Mouse (Mus musculus) G1E (cell line): Measurements from ENCODE around the gene Gabrb2. TPM values are rescaled to one million over a fixed set of nuclear protein-coding genes. Genes with fewer than 3 reads are reported as not detected.

Experiments
- ATAC-seq: 2 replicates; pipeline ENCODE4 v1.8.0; 2016; ENCODE audit warnings: mild to moderate bottlenecking; ENCODE audit not compliant: insufficient number of reproducible peaks, poor library complexity, low FRiP score, severe bottlenecking; ENCODE audit errors: extremely low read depth
- DNase-seq: peaks from one replicate; pipeline ENCODE4 v3.0.0; 2012; ENCODE audit warnings: low spot score
- H3K27me3 ChIP-seq: 2 replicates; pipeline ENCODE4 v1.6.1; 2012; ENCODE audit warnings: mild to moderate bottlenecking, low read length, inconsistent platforms; ENCODE audit not compliant: insufficient read depth
- H3K36me3 ChIP-seq: replicated peaks from 2 replicates; pipeline ENCODE3; 2012; ENCODE audit warnings: mild to moderate bottlenecking, inconsistent platforms
- H3K4me1 ChIP-seq: 2 replicates; pipeline ENCODE4 v1.6.1; 2012; ENCODE audit warnings: low read depth, low read length, inconsistent platforms, mixed read lengths; ENCODE audit not compliant: insufficient read depth
- H3K4me3 ChIP-seq: 2 replicates; pipeline ENCODE4 v1.5.1; 2012; ENCODE audit warnings: low read depth, mild to moderate bottlenecking, inconsistent platforms, low read length, moderate library complexity, mixed read lengths
- H3K9me3 ChIP-seq: replicated peaks from 2 replicates; pipeline ENCODE4 v1.6.1; 2012; ENCODE audit warnings: inconsistent platforms
- CTCF ChIP-seq: IDR thresholded peaks from 2 replicates; pipeline ENCODE4 v1.5.1; 2012; ENCODE audit warnings: low read depth, low read length, inconsistent platforms, mixed read lengths
- GATA1 ChIP-seq: IDR thresholded peaks from 2 replicates; pipeline ENCODE4 v1.6.1; 2012; ENCODE audit warnings: borderline replicate concordance, low read length, inconsistent platforms, mixed read lengths
- GATA2 ChIP-seq: IDR thresholded peaks from 2 replicates; pipeline ENCODE4 v1.6.1; 2012; ENCODE audit warnings: low read depth, low read length, inconsistent platforms, borderline replicate concordance
- POLR2AphosphoS5 ChIP-seq: IDR thresholded peaks from 2 replicates; pipeline ENCODE4 v1.6.1; 2012; ENCODE audit warnings: low read depth, low read length, inconsistent platforms; ENCODE audit not compliant: insufficient replicate concordance
- TAL1 ChIP-seq: conservative IDR thresholded peaks from 2 replicates; pipeline ENCODE4 v1.6.1; 2012; ENCODE audit warnings: low read depth, low read length, inconsistent platforms, mixed read lengths
- polyA plus RNA-seq: library from polyadenylated mRNA; stranded (reverse); fragments of >175 nt; gene quantifications from 2 replicates; pipeline ENCODE4 v1.2.3, GENCODE M21; 2012
- total RNA-seq, 2 experiments: library from RNA; stranded (forward) in 1 of 2; stranded (reverse) in 1 of 2; fragments of 200-1000 nt in 1 of 2; fragments of >200 nt in 1 of 2; fragmentation: Nextera tagmentation in 1 of 2; gene quantifications; 2 replicates each; pipeline ENCODE4 v1.2.3; 2014 to 2017

The Gabrb2 gene
- total and polyA plus RNA-seq, 3 experiments: 0.05 TPM; not detected in 2

DNA sequence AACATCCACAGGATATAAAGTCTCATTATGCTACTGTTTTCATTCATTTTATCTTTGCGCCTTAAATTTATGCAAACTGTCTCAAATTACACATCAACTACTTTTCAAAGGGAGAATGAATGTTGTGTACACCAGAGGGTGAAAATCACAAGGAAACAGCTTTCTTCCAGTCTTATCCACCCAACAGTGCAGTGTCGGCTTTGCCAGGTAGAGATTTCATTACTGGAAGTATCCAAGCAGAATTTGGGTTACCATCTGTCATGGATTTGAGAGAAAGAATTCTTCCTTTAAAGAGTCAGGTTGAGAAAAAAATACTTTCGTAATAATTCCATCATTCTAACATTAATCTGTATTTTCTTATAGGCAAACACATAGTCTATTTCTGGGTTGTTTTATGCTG lies 48.8 kb downstream of the Gabrb2 start:
- Histone ChIP-seq H3K4me3 (no peak overlapping the region), H3K27me3 (no peaks in the 10 kb centered on the region), H3K4me1 (no peaks in the 10 kb centered on the region), H3K36me3 (no peaks in the 10 kb centered on the region), H3K9me3 (no peaks in the 10 kb centered on the region)
- TF ChIP-seq CTCF (no peak), GATA2 (no peak), POLR2AphosphoS5 (no peak), GATA1 (no peak), TAL1 (no peak)
- ATAC-seq (no peak), DNase-seq (no peak)

DNA sequence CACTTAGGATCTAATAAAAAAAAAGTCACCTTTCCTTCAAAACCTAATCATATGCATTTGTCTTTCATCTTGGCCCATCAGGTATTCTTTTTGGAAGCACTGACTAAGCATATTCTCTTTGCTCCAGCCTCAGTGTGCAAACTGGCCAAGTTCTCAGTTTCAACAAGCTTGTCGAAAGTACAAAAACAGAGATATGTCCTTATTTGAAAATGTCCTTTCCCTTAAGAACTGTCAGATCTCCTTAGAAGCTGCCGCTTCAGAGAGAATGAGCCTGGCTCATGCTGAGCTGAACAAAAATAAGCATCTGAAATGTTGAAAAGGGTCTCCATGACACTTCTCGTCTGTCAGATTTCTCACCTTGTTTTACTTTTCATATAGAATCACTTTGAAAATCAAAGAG lies 55.0 kb downstream of the Gabrb2 start:
- no peak for ATAC-seq
- no peaks in the 10 kb centered on the region for H3K4me1 ChIP-seq
- H3K27me3 ChIP-seq: no peaks in the 10 kb centered on the region
- H3K4me3 ChIP-seq: no peak overlapping the region
- no peaks in the 10 kb centered on the region for H3K36me3 ChIP-seq
- no peak for DNase-seq
- no peaks in the 10 kb centered on the region for H3K9me3 ChIP-seq
- TF ChIP-seq GATA2: no peak

DNA sequence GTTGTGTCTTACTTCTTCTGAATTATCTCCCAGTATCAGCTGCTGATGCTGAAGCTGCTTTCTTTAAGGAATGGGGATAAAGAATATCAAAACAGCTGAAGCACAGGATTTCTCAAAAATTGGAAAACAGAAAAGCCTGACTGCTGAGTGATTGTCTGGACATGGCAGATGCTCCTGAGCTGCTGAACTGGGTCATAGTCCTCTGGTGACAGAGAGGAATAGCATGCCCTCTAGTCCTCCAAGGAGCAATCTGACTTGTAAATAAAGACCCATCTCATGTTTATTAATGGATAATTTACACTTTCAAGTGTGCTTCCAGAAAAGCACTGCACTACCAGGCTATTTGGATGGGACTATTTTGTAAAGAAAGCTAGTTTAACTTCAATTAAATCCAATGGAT lies 68.1 kb downstream of the Gabrb2 start:
- DNase-seq (no peak), ATAC-seq (no peak)
- no peak for TF ChIP-seq CTCF
- no peak for TF ChIP-seq POLR2AphosphoS5
- TF ChIP-seq GATA2: no peak
- no peak for TF ChIP-seq TAL1
- TF ChIP-seq GATA1: no peak

DNA sequence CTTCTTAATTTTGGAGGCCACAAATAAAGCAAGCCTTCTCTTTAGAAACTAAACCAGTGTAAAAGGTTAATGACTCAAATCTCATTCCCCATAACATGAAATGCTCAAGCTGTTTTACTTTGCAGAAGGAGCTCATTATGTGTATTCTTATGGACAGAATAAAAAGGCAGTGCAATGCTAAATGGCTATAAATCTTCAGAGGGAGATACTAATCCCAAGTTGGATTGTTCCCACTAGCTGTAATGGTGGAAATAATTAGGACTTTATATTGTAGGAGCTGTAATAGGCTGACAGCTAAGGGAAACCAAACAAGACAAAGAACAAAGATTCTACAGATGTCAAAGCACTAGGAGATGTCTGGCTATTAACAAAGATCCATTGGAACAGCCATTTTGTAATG lies 81.6 kb downstream of the Gabrb2 start:
- H3K27me3 ChIP-seq: no peaks in the 10 kb centered on the region
- H3K9me3 ChIP-seq: no peaks in the 10 kb centered on the region; the same call in 1 of the 2 replicates
- no peak for ATAC-seq
- no peaks in the 10 kb centered on the region for H3K4me1 ChIP-seq
- H3K4me3 ChIP-seq: no peak overlapping the region
- no peak for TF ChIP-seq CTCF
- no peak for TF ChIP-seq GATA1
- no peak for TF ChIP-seq POLR2AphosphoS5
- TF ChIP-seq TAL1: no peak
- no peak for TF ChIP-seq GATA2
- no peaks in the 10 kb centered on the region for H3K36me3 ChIP-seq
- DNase-seq: no peak

More for the DNA sequence above, 68.1 kb downstream of the Gabrb2 start:
- H3K4me1 ChIP-seq: no peaks in the 10 kb centered on the region
- no peaks in the 10 kb centered on the region for H3K36me3 ChIP-seq
- no peaks in the 10 kb centered on the region for H3K27me3 ChIP-seq
- H3K4me3 ChIP-seq: no peak overlapping the region
- no peaks in the 10 kb centered on the region for H3K9me3 ChIP-seq

DNA sequence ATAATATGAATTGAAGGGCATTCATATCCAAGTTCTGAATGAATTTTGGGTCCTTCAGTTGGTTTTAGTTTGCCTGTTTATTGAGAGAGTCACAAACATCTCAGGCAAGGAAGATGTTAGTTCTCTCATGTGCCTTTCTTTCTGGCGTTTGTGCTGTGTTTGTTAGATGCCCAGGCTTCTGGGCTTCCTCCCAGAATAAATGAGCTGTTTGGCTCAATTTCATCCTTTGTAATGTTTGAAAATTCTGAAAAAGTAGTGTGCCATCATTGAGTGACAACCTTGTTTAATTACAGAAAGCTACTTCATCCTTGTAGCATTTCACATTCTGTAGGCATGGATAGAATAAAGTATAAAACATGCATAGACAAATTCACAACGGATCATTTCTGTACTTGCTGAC lies 85.9 kb downstream of the Gabrb2 start:
- DNase-seq: no peak
- no peaks in the 10 kb centered on the region for H3K36me3 ChIP-seq
- no peak overlapping the region for H3K4me3 ChIP-seq
- no peaks in the 10 kb centered on the region; the same call in 1 of the 2 replicates for H3K9me3 ChIP-seq
- no peaks in the 10 kb centered on the region for H3K4me1 ChIP-seq
- TF ChIP-seq GATA1: no peak
- TF ChIP-seq POLR2AphosphoS5: no peak
- no peak for TF ChIP-seq TAL1
- no peak for TF ChIP-seq CTCF
- no peak for TF ChIP-seq GATA2
- no peaks in the 10 kb centered on the region for H3K27me3 ChIP-seq
- ATAC-seq: no peak

DNA sequence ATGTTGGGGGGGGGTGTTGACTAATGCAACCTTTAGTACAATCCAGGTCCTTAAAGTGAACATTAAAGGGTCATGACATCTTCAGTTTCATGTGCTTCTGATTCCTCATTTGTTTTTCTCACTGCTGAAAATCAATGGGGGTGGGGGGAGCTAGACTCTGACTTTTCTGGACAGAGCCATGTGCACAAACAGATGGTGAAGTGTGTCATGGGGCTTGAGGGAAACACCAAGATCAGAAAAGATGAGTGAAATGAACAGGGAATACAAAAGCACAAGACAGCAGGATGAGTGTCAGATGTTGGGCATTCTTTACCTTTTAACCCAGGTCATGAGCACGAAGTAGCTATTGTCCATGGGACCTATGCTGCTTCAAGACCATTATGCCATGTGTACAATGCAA lies 86.4 kb downstream of the Gabrb2 start:
- H3K36me3 ChIP-seq: no peaks in the 10 kb centered on the region
- no peak overlapping the region for H3K4me3 ChIP-seq
- no peaks in the 10 kb centered on the region for H3K4me1 ChIP-seq
- TF ChIP-seq TAL1: no peak
- TF ChIP-seq CTCF: no peak
- no peak for TF ChIP-seq GATA1
- no peak for TF ChIP-seq GATA2
- TF ChIP-seq POLR2AphosphoS5: no peak
- DNase-seq (no peak), ATAC-seq (no peak)
- no peaks in the 10 kb centered on the region; the same call in 1 of the 2 replicates for H3K9me3 ChIP-seq
- no peaks in the 10 kb centered on the region for H3K27me3 ChIP-seq

DNA sequence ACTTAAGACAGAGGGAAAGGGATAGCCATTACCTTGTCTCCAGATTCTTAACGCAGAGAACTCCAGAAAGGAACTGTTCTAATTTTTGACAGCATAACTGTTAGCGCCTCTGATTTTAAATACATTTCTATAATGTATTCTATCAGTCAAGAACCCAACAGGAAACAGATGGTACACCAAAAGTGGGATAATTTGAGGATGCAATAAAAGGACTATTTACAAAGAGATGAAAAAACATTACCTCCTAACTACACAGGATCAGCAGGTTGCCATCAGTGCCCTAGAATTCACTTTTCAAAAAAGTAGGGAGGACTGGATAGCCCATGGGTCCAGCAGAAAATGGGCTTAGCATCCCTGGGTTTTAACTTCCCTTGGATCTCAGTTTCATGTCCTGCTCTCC lies 102.4 kb downstream of the Gabrb2 start:
- Histone ChIP-seq H3K4me1 (no peaks in the 10 kb centered on the region), H3K4me3 (no peak overlapping the region), H3K27me3 (no peaks in the 10 kb centered on the region), H3K36me3 (no peaks in the 10 kb centered on the region), H3K9me3 (no peaks in the 10 kb centered on the region)
- no peak for DNase-seq
- TF ChIP-seq POLR2AphosphoS5: no peak
- TF ChIP-seq TAL1: no peak
- TF ChIP-seq GATA2: no peak
- no peak for TF ChIP-seq CTCF
- TF ChIP-seq GATA1: no peak
- no peak for ATAC-seq
